Mouse (Mus musculus): ENCODE measurements at regions not wholly inside any gene's neighbourhood (a gene's known extent, or its start where the extent isn't known, plus 50 kb on each side); places are given as distances from the start of the nearest gene placed in this dataset.

GRCm38 (mm10) chr1:51650653-51650995, 172.4 kb upstream of the Nabp1 start:
- Histone ChIP-seq H3K27me3 (replicated peaks; ENCODE audit: control insufficient read depth, insufficient read depth, low read length) (no peaks in the 10 kb centered on the region), H3K27ac (ENCODE audit: low read depth, low read length) (no peak overlapping the region; the same call in 1 of the 2 replicates), H3K36me3 (ENCODE audit: control insufficient read depth, insufficient read depth, low read length) (no peaks in the 10 kb centered on the region), H3K4me2 (ENCODE audit: low read length) (no peak overlapping the region), H3K4me3 (ENCODE audit: low read length) (no peak overlapping the region), H3K9ac (ENCODE audit: low read depth, low read length) (no peak overlapping the region), H3K9me3 (ENCODE audit: control insufficient read depth, low read length) (no peaks in the 10 kb centered on the region), H3K4me1 (ENCODE audit: control insufficient read depth, insufficient read depth, low read depth, low read length) (peaks cover 5% of the 10 kb centered on the region; the same call in 1 of the 2 replicates)
- 19% methylated on average over 3 of the region's 3 CpGs for WGBS
- ATAC-seq, result peak; percentile 91

- no peak overlapping the region for H3K9ac ChIP-seq (ENCODE audit: low read depth, low read length)
- H3K4me3 ChIP-seq (ENCODE audit: low read length), result no peak overlapping the region
- ATAC-seq, result peak; percentile 94
- H3K27me3 ChIP-seq (replicated peaks; ENCODE audit: control insufficient read depth, insufficient read depth, low read length), result no peaks in the 10 kb centered on the region
- peaks cover 5% of the 10 kb centered on the region; the same call in 1 of the 2 replicates for H3K4me1 ChIP-seq (ENCODE audit: control insufficient read depth, insufficient read depth, low read depth, low read length)
- no peak overlapping the region; the same call in 1 of the 2 replicates for H3K27ac ChIP-seq (ENCODE audit: low read depth, low read length)
- WGBS, result 12% methylated on average over 4 of the region's 4 CpGs
- H3K9me3 ChIP-seq (ENCODE audit: control insufficient read depth, low read length), result no peaks in the 10 kb centered on the region
- H3K4me2 ChIP-seq (ENCODE audit: low read length), result no peak overlapping the region
- no peaks in the 10 kb centered on the region for H3K36me3 ChIP-seq (ENCODE audit: control insufficient read depth, insufficient read depth, low read length)
These were observed 171.9 kb upstream of the Nabp1 start for GRCm38 (mm10) chr1:51649963-51650652.

GRCm38 (mm10) chr1:51647955-51648354, 169.7 kb upstream of the Nabp1 start:
- Histone ChIP-seq H3K27me3 (replicated peaks; ENCODE audit: control insufficient read depth, insufficient read depth, low read length) (no peaks in the 10 kb centered on the region), H3K4me3 (ENCODE audit: low read length) (no peak overlapping the region), H3K9me3 (ENCODE audit: control insufficient read depth, low read length) (no peaks in the 10 kb centered on the region), H3K4me1 (ENCODE audit: control insufficient read depth, insufficient read depth, low read depth, low read length) (peaks cover 5% of the 10 kb centered on the region; the same call in 1 of the 2 replicates), H3K4me2 (ENCODE audit: low read length) (no peak overlapping the region), H3K27ac (ENCODE audit: low read depth, low read length) (no peak overlapping the region), H3K36me3 (ENCODE audit: control insufficient read depth, insufficient read depth, low read length) (no peaks in the 10 kb centered on the region), H3K9ac (ENCODE audit: low read depth, low read length) (no peak overlapping the region)
- 81% methylated on average over 2 of the region's 2 CpGs for WGBS
- ATAC-seq, result no peak

- no peak for ATAC-seq
- H3K4me3 ChIP-seq (ENCODE audit: low read length), result no peak overlapping the region
- no peak overlapping the region for H3K9ac ChIP-seq (ENCODE audit: low read depth, low read length)
- 25% methylated on average over 2 of the region's 2 CpGs for WGBS
- H3K27ac ChIP-seq (ENCODE audit: low read depth, low read length), result no peak overlapping the region
- H3K9me3 ChIP-seq (ENCODE audit: control insufficient read depth, low read length), result no peaks in the 10 kb centered on the region
- no peak overlapping the region for H3K4me2 ChIP-seq (ENCODE audit: low read length)
- no peaks in the 10 kb centered on the region for H3K36me3 ChIP-seq (ENCODE audit: control insufficient read depth, insufficient read depth, low read length)
- H3K4me1 ChIP-seq (ENCODE audit: control insufficient read depth, insufficient read depth, low read depth, low read length), result no peaks in the 10 kb centered on the region
- H3K27me3 ChIP-seq (replicated peaks; ENCODE audit: control insufficient read depth, insufficient read depth, low read length), result no peaks in the 10 kb centered on the region
These were observed 166.2 kb upstream of the Nabp1 start for GRCm38 (mm10) chr1:51644399-51644798.

- WGBS, result 44% methylated on average over 3 of the region's 3 CpGs
- H3K4me1 ChIP-seq (ENCODE audit: control insufficient read depth, insufficient read depth, low read depth, low read length), result no peaks in the 10 kb centered on the region
- H3K9ac ChIP-seq (ENCODE audit: low read depth, low read length), result no peak overlapping the region
- ATAC-seq, result no peak
- H3K4me3 ChIP-seq (ENCODE audit: low read length), result no peak overlapping the region
- H3K27me3 ChIP-seq (replicated peaks; ENCODE audit: control insufficient read depth, insufficient read depth, low read length), result no peaks in the 10 kb centered on the region
- H3K9me3 ChIP-seq (ENCODE audit: control insufficient read depth, low read length), result no peaks in the 10 kb centered on the region
- no peaks in the 10 kb centered on the region for H3K36me3 ChIP-seq (ENCODE audit: control insufficient read depth, insufficient read depth, low read length)
- H3K4me2 ChIP-seq (ENCODE audit: low read length), result no peak overlapping the region
- H3K27ac ChIP-seq (ENCODE audit: low read depth, low read length), result no peak overlapping the region
These were observed 165.4 kb upstream of the Nabp1 start for GRCm38 (mm10) chr1:51643640-51644039.

- Histone ChIP-seq H3K4me1 (ENCODE audit: control insufficient read depth, insufficient read depth, low read depth, low read length) (no peaks in the 10 kb centered on the region), H3K36me3 (ENCODE audit: control insufficient read depth, insufficient read depth, low read length) (no peaks in the 10 kb centered on the region), H3K27ac (ENCODE audit: low read depth, low read length) (no peak overlapping the region), H3K27me3 (replicated peaks; ENCODE audit: control insufficient read depth, insufficient read depth, low read length) (no peaks in the 10 kb centered on the region), H3K4me3 (ENCODE audit: low read length) (no peak overlapping the region), H3K9me3 (ENCODE audit: control insufficient read depth, low read length) (no peaks in the 10 kb centered on the region), H3K4me2 (ENCODE audit: low read length) (no peak overlapping the region), H3K9ac (ENCODE audit: low read depth, low read length) (no peak overlapping the region)
- ATAC-seq, result no peak
- WGBS, result 73% methylated on average over 6 of the region's 6 CpGs
These were observed 160.5 kb upstream of the Nabp1 start for GRCm38 (mm10) chr1:51638519-51639302.

- Histone ChIP-seq H3K27me3 (replicated peaks; ENCODE audit: control insufficient read depth, insufficient read depth, low read length) (no peaks in the 10 kb centered on the region), H3K4me3 (ENCODE audit: low read length) (no peak overlapping the region), H3K27ac (ENCODE audit: low read depth, low read length) (no peak overlapping the region), H3K4me1 (ENCODE audit: control insufficient read depth, insufficient read depth, low read depth, low read length) (no peaks in the 10 kb centered on the region), H3K9me3 (ENCODE audit: control insufficient read depth, low read length) (no peaks in the 10 kb centered on the region), H3K36me3 (ENCODE audit: control insufficient read depth, insufficient read depth, low read length) (no peaks in the 10 kb centered on the region), H3K9ac (ENCODE audit: low read depth, low read length) (no peak overlapping the region), H3K4me2 (ENCODE audit: low read length) (no peak overlapping the region)
- no peak for ATAC-seq
- WGBS, result 44% methylated on average over 7 of the region's 7 CpGs
These were observed 157.8 kb upstream of the Nabp1 start for GRCm38 (mm10) chr1:51635881-51636515.

- no peaks in the 10 kb centered on the region for H3K9me3 ChIP-seq (ENCODE audit: control insufficient read depth, low read length)
- 77% methylated on average over 5 of the region's 5 CpGs for WGBS
These were observed 155.6 kb upstream of the Nabp1 start for GRCm38 (mm10) chr1:51633795-51634194.

GRCm38 (mm10) chr1:51632851-51633250, 154.6 kb upstream of the Nabp1 start:
- Histone ChIP-seq H3K9me3 (ENCODE audit: control insufficient read depth, low read length) (no peaks in the 10 kb centered on the region), H3K4me1 (ENCODE audit: control insufficient read depth, insufficient read depth, low read depth, low read length) (no peaks in the 10 kb centered on the region), H3K36me3 (ENCODE audit: control insufficient read depth, insufficient read depth, low read length) (no peaks in the 10 kb centered on the region), H3K4me3 (ENCODE audit: low read length) (no peak overlapping the region), H3K27ac (ENCODE audit: low read depth, low read length) (no peak overlapping the region), H3K9ac (ENCODE audit: low read depth, low read length) (no peak overlapping the region), H3K27me3 (replicated peaks; ENCODE audit: control insufficient read depth, insufficient read depth, low read length) (no peaks in the 10 kb centered on the region), H3K4me2 (ENCODE audit: low read length) (no peak overlapping the region)
- ATAC-seq, result no peak
- 88% methylated on average over 4 of the region's 4 CpGs for WGBS

More at GRCm38 (mm10) chr1:51633795-51634194, 155.6 kb upstream of the Nabp1 start:
- H3K4me2 ChIP-seq (ENCODE audit: low read length), result no peak overlapping the region
- H3K27ac ChIP-seq (ENCODE audit: low read depth, low read length), result no peak overlapping the region
- no peak overlapping the region for H3K9ac ChIP-seq (ENCODE audit: low read depth, low read length)
- no peak overlapping the region for H3K4me3 ChIP-seq (ENCODE audit: low read length)
- H3K4me1 ChIP-seq (ENCODE audit: control insufficient read depth, insufficient read depth, low read depth, low read length), result no peaks in the 10 kb centered on the region
- no peaks in the 10 kb centered on the region for H3K36me3 ChIP-seq (ENCODE audit: control insufficient read depth, insufficient read depth, low read length)
- H3K27me3 ChIP-seq (replicated peaks; ENCODE audit: control insufficient read depth, insufficient read depth, low read length), result no peaks in the 10 kb centered on the region
- no peak for ATAC-seq
